Mouse (Mus musculus) testis, adult 2 months (tissue): ENCODE measurements around the gene Pde11a.

ENCODE experiments used
- CTCF ChIP-seq: fragments of 200-500 bp; IDR thresholded peaks from 2 replicates; pipeline ENCODE4 v1.5.1; 2012; ENCODE audit warnings: low read depth, mild to moderate bottlenecking, inconsistent platforms, low read length, moderate library complexity; ENCODE audit not compliant: control insufficient read depth, insufficient read depth, insufficient replicate concordance
- POLR2A ChIP-seq: fragments of 200-500 bp; IDR thresholded peaks from 2 replicates; pipeline ENCODE4 v1.6.1; 2012; ENCODE audit warnings: low read depth, mild to moderate bottlenecking, inconsistent platforms, low read length, moderate library complexity; ENCODE audit not compliant: control insufficient read depth

DNA sequence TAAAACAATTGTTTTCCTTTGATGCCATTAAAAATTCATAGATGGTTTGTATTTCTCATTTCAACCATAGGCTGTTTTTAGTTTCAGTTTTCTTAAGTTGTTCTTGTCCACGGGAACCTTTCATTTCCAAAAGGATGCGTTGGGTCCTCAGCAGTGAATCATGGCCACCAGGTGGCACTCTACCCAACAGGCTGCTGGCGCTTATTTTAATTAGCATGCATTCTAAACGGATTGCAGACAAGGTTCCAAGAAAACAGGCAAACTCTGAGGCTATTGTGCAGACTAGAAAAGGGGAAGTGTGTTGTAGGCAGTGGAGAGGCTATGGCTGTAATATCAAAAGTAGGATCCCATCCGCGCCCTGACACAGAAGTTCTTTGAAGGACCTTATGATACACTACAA is 83.7 kb downstream of the Pde11a start:
- no peak for TF ChIP-seq POLR2A
- peak; percentile 39; the same call in 1 of the 2 replicates for TF ChIP-seq CTCF
